Mouse (Mus musculus): ENCODE measurements around the gene Tmed4.

DNA sequence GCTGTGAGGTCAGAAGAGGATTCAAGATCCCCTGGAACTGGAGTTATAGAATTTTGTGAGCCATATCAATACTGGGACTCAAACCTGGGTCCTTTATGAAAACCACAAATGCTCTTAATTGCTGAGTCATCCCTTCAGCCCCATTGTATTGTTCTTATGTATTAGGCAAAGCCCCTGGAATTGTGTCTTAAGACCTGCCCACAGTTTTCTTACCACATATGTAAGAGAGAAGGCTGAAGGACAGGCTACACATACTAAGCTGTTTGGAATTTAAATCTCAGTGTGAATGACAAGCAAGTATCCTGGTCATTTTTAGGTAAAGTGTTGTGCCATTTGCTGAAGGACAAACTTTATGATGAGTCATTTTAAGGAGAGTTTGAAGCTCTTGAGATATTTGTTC, 21.4 kb upstream of the Tmed4 start:
- TF ChIP-seq CEBPB (IDR thresholded peaks at IDR 0.05; ENCODE audit: insufficient read depth, poor library complexity, severe bottlenecking) = no peak
- no peak for TF ChIP-seq MAX (IDR thresholded peaks at IDR 0.05; ENCODE audit: low read depth)
- TF ChIP-seq POLR2A (IDR thresholded peaks at IDR 0.05; ENCODE audit: insufficient read length, low read depth) = no peak
- TF ChIP-seq TCF3 (IDR thresholded peaks at IDR 0.05; ENCODE audit: insufficient read length, low read depth) = no peak
- TF ChIP-seq TCF12 (IDR thresholded peaks at IDR 0.05; ENCODE audit: insufficient read depth, poor library complexity, severe bottlenecking) = no peak
- TF ChIP-seq POLR2AphosphoS2 (IDR thresholded peaks at IDR 0.05; ENCODE audit: insufficient read length, low read depth) = no peak
- TF ChIP-seq MYOG (IDR thresholded peaks at IDR 0.05; ENCODE audit: control insufficient read depth in 1 of 3, insufficient read depth in 1 of 3, insufficient read length in 2 of 3, low read depth in 2 of 3) = no peak
- no peak for TF ChIP-seq USF1 (IDR thresholded peaks at IDR 0.05; ENCODE audit: low read depth)
- no peak for TF ChIP-seq MYOD1 (IDR thresholded peaks at IDR 0.05; ENCODE audit: control insufficient read depth in 1 of 3, insufficient read length in 2 of 3, low read depth in 2 of 3)

Data from myocyte (in vitro differentiated cells).